Mouse (Mus musculus): Measurements from ENCODE around the gene U2af1. TPM values are rescaled to one million over a fixed set of nuclear protein-coding genes. Genes with fewer than 3 reads are reported as not detected.

U2af1 gene
- polyA plus RNA-seq, 1 experiment: 283 TPM

GRCm38 (mm10) chr17:31694949-31695348 is 36.3 kb upstream of the U2af1 start:
- Histone ChIP-seq H3K79me3 (ENCODE audit: low read depth) (no peaks in the 10 kb centered on the region), H3K36me3 (ENCODE audit: control insufficient read depth, insufficient read depth) (no peaks in the 10 kb centered on the region), H3K27me3 (ENCODE audit: control insufficient read depth, insufficient read depth, insufficient read length) (no peaks in the 10 kb centered on the region), H3K79me2 (ENCODE audit: control insufficient read depth, insufficient read depth) (no peaks in the 10 kb centered on the region), H3ac (ENCODE audit: control insufficient read depth, insufficient read length, low read depth) (no peak overlapping the region), H3K4me3 (ENCODE audit: insufficient read depth, poor library complexity, severe bottlenecking) (no peak overlapping the region)
- TF ChIP-seq USF1 (IDR thresholded peaks at IDR 0.05; ENCODE audit: low read depth): no peak
- no peak for TF ChIP-seq MYOD1 (IDR thresholded peaks at IDR 0.05; ENCODE audit: control insufficient read depth, insufficient read length, low read depth)
- no peak for TF ChIP-seq MAX (IDR thresholded peaks at IDR 0.05)
- TF ChIP-seq FOSL1 (IDR thresholded peaks at IDR 0.05; ENCODE audit: insufficient read depth, low read length, poor library complexity, severe bottlenecking): no peak
- TF ChIP-seq CEBPB (IDR thresholded peaks at IDR 0.05; ENCODE audit: low read depth): no peak
- TF ChIP-seq MYOG (IDR thresholded peaks at IDR 0.05; ENCODE audit: control insufficient read depth, extremely low read depth, insufficient read length): no peak
- no peak for TF ChIP-seq CTCF (IDR thresholded peaks at IDR 0.05; ENCODE audit: control insufficient read depth, insufficient read depth, insufficient read length)

- Histone ChIP-seq H3K79me2 (ENCODE audit: control insufficient read depth, insufficient read depth) (no peaks in the 10 kb centered on the region), H3K4me3 (ENCODE audit: insufficient read depth, poor library complexity, severe bottlenecking) (no peak overlapping the region), H3ac (ENCODE audit: control insufficient read depth, insufficient read length, low read depth) (no peak overlapping the region), H3K27me3 (ENCODE audit: control insufficient read depth, insufficient read depth, insufficient read length) (no peaks in the 10 kb centered on the region), H3K79me3 (ENCODE audit: low read depth) (no peaks in the 10 kb centered on the region), H3K36me3 (ENCODE audit: control insufficient read depth, insufficient read depth) (no peaks in the 10 kb centered on the region)
- TF ChIP-seq MAX (IDR thresholded peaks at IDR 0.05): no peak
- TF ChIP-seq CEBPB (IDR thresholded peaks at IDR 0.05; ENCODE audit: low read depth): no peak
- no peak for TF ChIP-seq CTCF (IDR thresholded peaks at IDR 0.05; ENCODE audit: control insufficient read depth, insufficient read depth, insufficient read length)
- TF ChIP-seq USF1 (IDR thresholded peaks at IDR 0.05; ENCODE audit: low read depth): no peak
- TF ChIP-seq MYOG (IDR thresholded peaks at IDR 0.05; ENCODE audit: control insufficient read depth, extremely low read depth, insufficient read length): no peak
- TF ChIP-seq MYOD1 (IDR thresholded peaks at IDR 0.05; ENCODE audit: control insufficient read depth, insufficient read length, low read depth): no peak
- no peak for TF ChIP-seq FOSL1 (IDR thresholded peaks at IDR 0.05; ENCODE audit: insufficient read depth, low read length, poor library complexity, severe bottlenecking)
Measured at GRCm38 (mm10) chr17:31694023-31694376, 35.3 kb upstream of the U2af1 start.

- H3K79me3 ChIP-seq (ENCODE audit: low read depth): no peaks in the 10 kb centered on the region
- no peaks in the 10 kb centered on the region for H3K79me2 ChIP-seq (ENCODE audit: control insufficient read depth, insufficient read depth)
- H3K4me3 ChIP-seq (ENCODE audit: insufficient read depth, poor library complexity, severe bottlenecking): no peak overlapping the region
- H3K27me3 ChIP-seq (ENCODE audit: control insufficient read depth, insufficient read depth, insufficient read length): no peaks in the 10 kb centered on the region
- no peak overlapping the region for H3ac ChIP-seq (ENCODE audit: control insufficient read depth, insufficient read length, low read depth)
- no peaks in the 10 kb centered on the region for H3K36me3 ChIP-seq (ENCODE audit: control insufficient read depth, insufficient read depth)
- TF ChIP-seq CTCF (IDR thresholded peaks at IDR 0.05; ENCODE audit: control insufficient read depth, insufficient read depth, insufficient read length) (peak; percentile 69), MAX (IDR thresholded peaks at IDR 0.05) (no peak), FOSL1 (IDR thresholded peaks at IDR 0.05; ENCODE audit: insufficient read depth, low read length, poor library complexity, severe bottlenecking) (no peak)
Measured at GRCm38 (mm10) chr17:31693330-31694022, 34.8 kb upstream of the U2af1 start.

- TF ChIP-seq CTCF (IDR thresholded peaks at IDR 0.05; ENCODE audit: control insufficient read depth, insufficient read depth, insufficient read length) (no peak), MYOD1 (IDR thresholded peaks at IDR 0.05; ENCODE audit: control insufficient read depth, insufficient read length, low read depth) (no peak), MAX (IDR thresholded peaks at IDR 0.05) (no peak), USF1 (IDR thresholded peaks at IDR 0.05; ENCODE audit: low read depth) (no peak), CEBPB (IDR thresholded peaks at IDR 0.05; ENCODE audit: low read depth) (no peak)
- H3K79me2 ChIP-seq (ENCODE audit: control insufficient read depth, insufficient read depth): no peaks in the 10 kb centered on the region
- no peaks in the 10 kb centered on the region for H3K27me3 ChIP-seq (ENCODE audit: control insufficient read depth, insufficient read depth, insufficient read length)
- no peak overlapping the region for H3K4me3 ChIP-seq (ENCODE audit: insufficient read depth, poor library complexity, severe bottlenecking)
- no peaks in the 10 kb centered on the region for H3K36me3 ChIP-seq (ENCODE audit: control insufficient read depth, insufficient read depth)
- no peak overlapping the region for H3ac ChIP-seq (ENCODE audit: control insufficient read depth, insufficient read length, low read depth)
- no peaks in the 10 kb centered on the region for H3K79me3 ChIP-seq (ENCODE audit: low read depth)
Measured at GRCm38 (mm10) chr17:31692918-31693317, 34.2 kb upstream of the U2af1 start.

DNA sequence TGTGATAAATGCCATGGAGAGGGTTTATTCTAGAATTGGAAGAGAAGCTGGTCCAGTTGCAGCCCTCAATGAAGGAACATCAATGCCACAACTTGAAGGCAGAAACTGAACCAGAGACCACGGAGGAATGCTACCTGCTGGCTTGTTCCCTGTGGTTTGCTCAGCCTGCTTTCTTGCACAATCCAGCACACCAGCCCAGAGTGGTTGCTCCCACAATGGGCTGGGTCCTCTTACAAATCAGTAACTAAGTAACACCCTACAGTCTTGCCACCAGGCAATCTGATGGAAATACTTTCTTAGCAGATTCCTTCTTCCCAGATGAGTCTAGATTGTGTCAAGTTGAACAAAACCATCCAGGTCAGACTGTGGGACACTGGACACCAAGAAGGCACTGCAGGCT is 30.9 kb upstream of the U2af1 start:
- Histone ChIP-seq H3ac (ENCODE audit: control insufficient read depth, insufficient read length, low read depth) (no peak overlapping the region), H3K4me3 (ENCODE audit: insufficient read depth, poor library complexity, severe bottlenecking) (no peak overlapping the region), H3K27me3 (ENCODE audit: control insufficient read depth, insufficient read depth, insufficient read length) (no peaks in the 10 kb centered on the region), H3K79me3 (ENCODE audit: low read depth) (no peaks in the 10 kb centered on the region), H3K79me2 (ENCODE audit: control insufficient read depth, insufficient read depth) (no peaks in the 10 kb centered on the region), H3K36me3 (ENCODE audit: control insufficient read depth, insufficient read depth) (no peaks in the 10 kb centered on the region)
- peak; percentile 13 for TF ChIP-seq CEBPB (IDR thresholded peaks at IDR 0.05; ENCODE audit: low read depth)
- no peak for TF ChIP-seq CTCF (IDR thresholded peaks at IDR 0.05; ENCODE audit: control insufficient read depth, insufficient read depth, insufficient read length)

- no peaks in the 10 kb centered on the region for H3K36me3 ChIP-seq (ENCODE audit: control insufficient read depth, insufficient read depth)
- TF ChIP-seq FOSL1 (IDR thresholded peaks at IDR 0.05; ENCODE audit: insufficient read depth, low read length, poor library complexity, severe bottlenecking) (no peak), MAX (IDR thresholded peaks at IDR 0.05) (no peak), MYOD1 (IDR thresholded peaks at IDR 0.05; ENCODE audit: control insufficient read depth, insufficient read length, low read depth) (no peak), MYOG (IDR thresholded peaks at IDR 0.05; ENCODE audit: control insufficient read depth, extremely low read depth, insufficient read length) (no peak), CTCF (IDR thresholded peaks at IDR 0.05; ENCODE audit: control insufficient read depth, insufficient read depth, insufficient read length) (no peak)
- H3ac ChIP-seq (ENCODE audit: control insufficient read depth, insufficient read length, low read depth): no peak overlapping the region
- no peak overlapping the region for H3K4me3 ChIP-seq (ENCODE audit: insufficient read depth, poor library complexity, severe bottlenecking)
- H3K79me2 ChIP-seq (ENCODE audit: control insufficient read depth, insufficient read depth): no peaks in the 10 kb centered on the region
- H3K79me3 ChIP-seq (ENCODE audit: low read depth): no peaks in the 10 kb centered on the region
- H3K27me3 ChIP-seq (ENCODE audit: control insufficient read depth, insufficient read depth, insufficient read length): no peaks in the 10 kb centered on the region
Measured at GRCm38 (mm10) chr17:31688112-31688511, 29.4 kb upstream of the U2af1 start.
